Mouse (Mus musculus) embryonic facial prominence, embryonic 11.5 days (tissue): ENCODE results near the gene Tmem165. TPM values are rescaled to one million over a fixed set of nuclear protein-coding genes. Genes with fewer than 3 reads are reported as not detected.

Experiments
- ATAC-seq: fragments of 200-750 bp; cut with Nextera tagmentation; replicated peaks from 2 replicates; pipeline ENCODE4 v1.8.0; 2017; ENCODE audit warnings: low read depth; ENCODE audit not compliant: insufficient number of reproducible peaks, low FRiP score, low TSS enrichment
- DNase-seq: peaks from one replicate; pipeline ENCODE4 v3.0.0-alpha.2; 2015; ENCODE audit warnings: low spot score
- H3K27ac ChIP-seq: fragments of 300-500 bp; sonication (generic); replicated peaks from 2 replicates; pipeline ENCODE4 v1.5.1; 2014; ENCODE audit warnings: mild to moderate bottlenecking, low read depth, low read length, control low read depth
- H3K27me3 ChIP-seq: fragments of 300-500 bp; sonication (generic); 2 replicates; pipeline ENCODE4 v1.6.1; 2014; ENCODE audit warnings: mild to moderate bottlenecking, low read length, moderate library complexity, mixed read lengths; ENCODE audit not compliant: control insufficient read depth, insufficient read depth
- H3K36me3 ChIP-seq: fragments of 300-500 bp; sonication (generic); replicated peaks from 2 replicates; pipeline ENCODE4 v1.6.1; 2014; ENCODE audit warnings: low read depth, mild to moderate bottlenecking, low read length, moderate library complexity, mixed read lengths; ENCODE audit not compliant: control insufficient read depth, insufficient read depth
- H3K4me1 ChIP-seq: fragments of 300-500 bp; sonication (generic); 2 replicates; pipeline ENCODE4 v1.6.1; 2014; ENCODE audit warnings: low read length, mixed read lengths; ENCODE audit not compliant: control insufficient read depth, insufficient read depth
- H3K4me2 ChIP-seq: fragments of 300-500 bp; sonication (generic); 2 replicates; pipeline ENCODE4 v1.6.1; 2014; ENCODE audit warnings: low read depth, mild to moderate bottlenecking, control low read depth, low read length, moderate library complexity
- H3K4me3 ChIP-seq: fragments of 300-500 bp; sonication (generic); 2 replicates; pipeline ENCODE4 v1.5.1; 2014; ENCODE audit warnings: low read depth, low read length, control low read depth
- H3K9ac ChIP-seq: fragments of 300-500 bp; sonication (generic); replicated peaks from 2 replicates; pipeline ENCODE4 v1.6.1; 2014; ENCODE audit warnings: mild to moderate bottlenecking, control low read depth, low read length
- H3K9me3 ChIP-seq: fragments of 300-500 bp; sonication (generic); replicated peaks from 2 replicates; pipeline ENCODE4 v1.6.1; 2016; ENCODE audit warnings: mild to moderate bottlenecking, low read length, inconsistent platforms, mixed read lengths; ENCODE audit not compliant: control insufficient read depth
- WGBS: fragments of 180-500 bp; shearing (Covaris S2); extraction: QIAGEN DNeasy Blood & Tissue Kit; methylation state at CpG from one replicate; pipeline ENCODE4 v1.1.7; 2014; 5-methylcytosine and 5-hydroxymethylcytosine counted together
- polyA plus RNA-seq: library from polyadenylated mRNA; unstranded; fragments of >200 nt; fragmentation: Nextera tagmentation; extraction: Ambion mirVana; gene quantifications from 2 replicates; pipeline ENCODE4 v1.2.1, GENCODE M21; 2014

Gene Tmem165
- polyA plus RNA-seq, 1 experiment from 2014 or later = 125 TPM

GRCm38 (mm10) chr5:76140730-76141066 lies 43.0 kb upstream of the Tmem165 start:
- Histone ChIP-seq H3K4me1 (no peaks in the 10 kb centered on the region), H3K4me2 (peak overlapping the region; percentile 60), H3K36me3 (no peaks in the 10 kb centered on the region), H3K27ac (0 out of 2 replicates have a peak overlapping the region, but pooled peaks have one; percentile 93), H3K9me3 (no peaks in the 10 kb centered on the region), H3K4me3 (peak overlapping the region; percentile 69), H3K27me3 (no peaks in the 10 kb centered on the region), H3K9ac (peak overlapping the region; percentile 94)
- DNase-seq = no peak
- WGBS = 10% methylated on average over 9 of the region's 9 CpGs
- peak; percentile 7; the same call in 1 of the 2 replicates for ATAC-seq

- H3K27ac ChIP-seq = no peak overlapping the region
- H3K27me3 ChIP-seq = no peaks in the 10 kb centered on the region
- H3K9me3 ChIP-seq = no peaks in the 10 kb centered on the region
- H3K4me1 ChIP-seq = no peaks in the 10 kb centered on the region
- 86% methylated on average over 4 of the region's 4 CpGs for WGBS
- no peak overlapping the region for H3K9ac ChIP-seq
- DNase-seq (no peak), ATAC-seq (no peak)
- no peaks in the 10 kb centered on the region for H3K36me3 ChIP-seq
- H3K4me2 ChIP-seq = no peak overlapping the region
- no peak overlapping the region for H3K4me3 ChIP-seq
Observed at GRCm38 (mm10) chr5:76143356-76143755, 40.3 kb upstream of the Tmem165 start.

DNA sequence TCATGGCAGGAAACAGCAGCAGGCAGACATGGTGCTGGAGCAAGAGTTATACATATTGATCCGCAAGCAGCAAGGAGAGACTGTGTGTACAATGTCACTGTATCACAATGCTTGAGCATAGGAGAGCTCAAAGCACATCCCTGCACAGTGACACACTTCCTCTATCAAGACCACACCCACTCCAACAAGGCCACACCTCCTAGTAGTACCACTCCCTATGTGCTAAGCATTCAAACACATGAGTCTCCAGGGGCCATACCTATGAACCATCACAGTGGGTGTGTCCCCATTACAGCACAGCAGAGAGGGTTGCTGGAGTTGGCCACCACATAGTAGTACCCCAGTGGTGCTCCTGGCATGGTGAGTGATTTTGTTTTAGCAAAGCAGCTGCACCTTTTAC lies 37.3 kb upstream of the Tmem165 start:
- no peak overlapping the region for H3K9ac ChIP-seq
- H3K4me2 ChIP-seq = no peak overlapping the region
- no peak for ATAC-seq
- H3K27me3 ChIP-seq = no peaks in the 10 kb centered on the region
- H3K36me3 ChIP-seq = no peaks in the 10 kb centered on the region; the same call in 1 of the 2 replicates
- WGBS = 100% methylated on average over 1 of the region's 1 CpGs
- H3K27ac ChIP-seq = no peak overlapping the region
- no peak overlapping the region for H3K4me3 ChIP-seq
- H3K9me3 ChIP-seq = no peaks in the 10 kb centered on the region
- DNase-seq = no peak
- H3K4me1 ChIP-seq = no peaks in the 10 kb centered on the region

GRCm38 (mm10) chr5:76149436-76149835 lies 34.2 kb upstream of the Tmem165 start:
- ATAC-seq (no peak), DNase-seq (no peak)
- no peak overlapping the region for H3K9ac ChIP-seq
- H3K27ac ChIP-seq = no peak overlapping the region
- 90% methylated on average over 6 of the region's 6 CpGs for WGBS
- no peaks in the 10 kb centered on the region for H3K4me1 ChIP-seq
- H3K4me3 ChIP-seq = no peak overlapping the region
- H3K9me3 ChIP-seq = no peaks in the 10 kb centered on the region
- no peaks in the 10 kb centered on the region for H3K27me3 ChIP-seq
- H3K4me2 ChIP-seq = no peak overlapping the region
- H3K36me3 ChIP-seq = no peaks in the 10 kb centered on the region; the same call in 1 of the 2 replicates

- Histone ChIP-seq H3K9ac (no peak overlapping the region), H3K36me3 (no peaks in the 10 kb centered on the region; the same call in 1 of the 2 replicates), H3K4me1 (no peaks in the 10 kb centered on the region), H3K4me3 (no peak overlapping the region), H3K27me3 (no peaks in the 10 kb centered on the region), H3K4me2 (no peak overlapping the region), H3K9me3 (no peaks in the 10 kb centered on the region), H3K27ac (no peak overlapping the region)
- no peak for DNase-seq
- WGBS = 88% methylated on average over 6 of the region's 6 CpGs
- no peak for ATAC-seq
Observed at GRCm38 (mm10) chr5:76152956-76153355, 30.7 kb upstream of the Tmem165 start.

DNA sequence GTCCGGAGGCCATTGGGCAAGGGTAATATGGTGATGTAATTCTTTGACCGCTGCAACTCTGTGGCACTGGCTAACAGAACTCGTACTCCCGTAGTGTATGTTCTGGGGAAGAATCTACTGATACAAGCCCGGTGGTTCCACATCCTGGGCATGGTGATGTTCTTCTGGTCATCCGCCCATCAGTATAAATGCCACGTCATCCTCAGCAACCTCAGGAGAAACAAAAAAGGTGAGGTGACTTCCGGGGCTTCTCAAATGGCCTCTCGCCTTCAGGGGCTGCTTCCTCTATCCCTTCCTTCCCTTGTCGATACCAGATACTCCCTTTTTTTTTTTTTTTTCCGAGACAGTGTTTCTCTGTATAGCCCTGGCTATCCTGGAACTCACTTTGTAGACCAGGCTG lies 30.2 kb upstream of the Tmem165 start:
- no peaks in the 10 kb centered on the region; the same call in 1 of the 2 replicates for H3K36me3 ChIP-seq
- WGBS = 86% methylated on average over 11 of the region's 11 CpGs

GRCm38 (mm10) chr5:76154434-76155165 lies 29.1 kb upstream of the Tmem165 start:
- no peaks in the 10 kb centered on the region for H3K27me3 ChIP-seq
- H3K27ac ChIP-seq = no peak overlapping the region
- DNase-seq (no peak), ATAC-seq (no peak)
- no peaks in the 10 kb centered on the region for H3K9me3 ChIP-seq
- 93% methylated on average over 21 of the region's 21 CpGs for WGBS
- no peak overlapping the region for H3K9ac ChIP-seq
- no peaks in the 10 kb centered on the region; the same call in 1 of the 2 replicates for H3K36me3 ChIP-seq
- no peaks in the 10 kb centered on the region for H3K4me1 ChIP-seq
- H3K4me3 ChIP-seq = no peak overlapping the region
- no peak overlapping the region for H3K4me2 ChIP-seq

More for the DNA sequence above, 30.2 kb upstream of the Tmem165 start:
- Histone ChIP-seq H3K27ac (no peak overlapping the region), H3K27me3 (no peaks in the 10 kb centered on the region), H3K9me3 (no peaks in the 10 kb centered on the region), H3K4me2 (no peak overlapping the region), H3K4me1 (no peaks in the 10 kb centered on the region), H3K4me3 (no peak overlapping the region), H3K9ac (no peak overlapping the region)
- ATAC-seq = no peak
- no peak for DNase-seq

DNA sequence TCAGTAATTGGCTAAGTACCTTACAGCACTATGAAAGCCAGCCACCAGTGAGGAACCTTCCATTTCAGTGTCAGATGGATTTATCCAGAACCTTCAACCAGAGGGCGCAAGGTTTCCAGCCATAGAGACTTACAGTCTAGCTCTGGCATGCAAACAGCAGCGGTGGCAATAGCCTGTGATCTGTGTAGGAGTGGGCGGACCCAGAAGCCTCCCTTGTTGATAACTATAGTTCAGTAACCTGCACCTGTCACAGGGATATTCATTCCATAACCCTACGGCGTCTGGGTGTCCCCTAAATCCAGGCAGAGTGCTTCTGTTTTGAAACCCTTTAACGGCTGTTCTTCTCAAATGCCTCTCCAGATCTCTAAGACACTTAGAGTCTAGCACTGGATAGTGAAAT lies 24.1 kb upstream of the Tmem165 start:
- H3K27ac ChIP-seq = no peak overlapping the region
- H3K9me3 ChIP-seq = no peaks in the 10 kb centered on the region
- H3K4me1 ChIP-seq = no peaks in the 10 kb centered on the region
- H3K4me3 ChIP-seq = no peak overlapping the region
- WGBS = 77% methylated on average over 6 of the region's 6 CpGs
- no peak overlapping the region for H3K9ac ChIP-seq
- DNase-seq (no peak), ATAC-seq (no peak)
- no peaks in the 10 kb centered on the region for H3K27me3 ChIP-seq
- H3K36me3 ChIP-seq = no peaks in the 10 kb centered on the region
- no peak overlapping the region for H3K4me2 ChIP-seq
